Mouse (Mus musculus): ENCODE measurements around the gene Sox14.
A peak's percentile ranks its signal among the peaks of the same experiment; 100 is the strongest.

Gene Sox14

GRCm38 (mm10) chr9:99846820-99847219, 29.1 kb downstream of the Sox14 start:
- DNase-seq, result peak; percentile 61 to 83

- no peak for DNase-seq
Observed at GRCm38 (mm10) chr9:99839367-99839766, 36.6 kb downstream of the Sox14 start.

- DNase-seq, result no peak
Observed at GRCm38 (mm10) chr9:99838877-99839276, 37.1 kb downstream of the Sox14 start.

GRCm38 (mm10) chr9:99836707-99837106, 39.3 kb downstream of the Sox14 start:
- no peak for DNase-seq

GRCm38 (mm10) chr9:99835624-99836430, 40.1 kb downstream of the Sox14 start:
- no peak for DNase-seq
